Mouse (Mus musculus): ENCODE results near the gene Rab20.

DNA sequence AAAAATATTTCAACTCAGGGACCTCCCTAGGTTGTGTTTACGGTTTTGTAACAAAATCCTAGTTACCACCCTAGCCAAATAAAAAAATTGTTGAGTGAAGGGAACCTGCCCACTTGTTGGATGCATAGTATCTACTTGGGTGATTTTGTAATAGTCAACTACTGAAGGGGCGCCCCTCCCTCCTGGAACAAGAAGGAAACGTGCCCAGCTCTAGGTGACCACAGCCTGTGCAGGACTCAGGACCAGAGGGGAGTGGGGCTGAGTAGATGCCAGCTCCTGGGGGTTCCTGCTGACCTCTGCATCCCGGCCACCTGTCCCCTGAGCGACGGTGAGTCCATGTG lies 39.5 kb upstream of the Rab20 start:
- no peak for TF ChIP-seq CTCF (conservative IDR thresholded peaks at IDR 0.05; ENCODE audit: low read length)
- TF ChIP-seq NANOG (IDR thresholded peaks at IDR 0.05; ENCODE audit: borderline replicate concordance, low read length): no peak
